Mouse (Mus musculus) lung, embryonic 15.5 days (tissue): Measurements from ENCODE around the gene Rngtt. TPM values are rescaled to one million over a fixed set of nuclear protein-coding genes. Genes with fewer than 3 reads are reported as not detected.
A peak's percentile ranks its signal among the peaks of the same experiment; 100 is the strongest.
"Not testable (repeated sequence)": the region's sequence is repeated elsewhere in the genome, so short reads cannot be mapped to it uniquely, and the experiment has no call there.

Experiments used
- ATAC-seq: fragments of 200-750 bp; cut with Nextera tagmentation; 2 replicates; pipeline ENCODE4 v1.8.0; 2017; ENCODE audit warnings: moderate number of reproducible peaks, borderline replicate concordance; ENCODE audit not compliant: low FRiP score, low TSS enrichment; ENCODE audit errors: extremely low read depth
- H3K27ac ChIP-seq: fragments of 300-500 bp; sonication (generic); 2 replicates; pipeline ENCODE4 v1.5.1; 2015; ENCODE audit warnings: moderate library complexity, mild to moderate bottlenecking, inconsistent platforms
- H3K27me3 ChIP-seq: fragments of 300-500 bp; sonication (generic); 2 replicates; pipeline ENCODE4 v1.6.1; 2015; ENCODE audit warnings: inconsistent platforms
- H3K36me3 ChIP-seq: fragments of 300-500 bp; sonication (generic); 2 replicates; pipeline ENCODE4 v1.6.1; 2015; ENCODE audit warnings: inconsistent platforms
- H3K4me1 ChIP-seq: fragments of 300-500 bp; sonication (generic); 2 replicates; pipeline ENCODE4 v1.6.1; 2015; ENCODE audit warnings: inconsistent platforms
- H3K4me2 ChIP-seq: fragments of 300-500 bp; sonication (generic); 2 replicates; pipeline ENCODE4 v1.6.1; 2015; ENCODE audit warnings: inconsistent platforms, mild to moderate bottlenecking, moderate library complexity
- H3K4me3 ChIP-seq: fragments of 300-500 bp; sonication (generic); 2 replicates; pipeline ENCODE4 v1.5.1; 2015; ENCODE audit warnings: mild to moderate bottlenecking, inconsistent platforms
- H3K9ac ChIP-seq: fragments of 300-500 bp; sonication (generic); 2 replicates; pipeline ENCODE4 v1.6.1; 2015; ENCODE audit warnings: inconsistent platforms
- H3K9me3 ChIP-seq: fragments of 300-500 bp; sonication (generic); 2 replicates; pipeline ENCODE4 v1.6.1; 2016; ENCODE audit warnings: inconsistent platforms
- WGBS: fragments of 180-500 bp; shearing (Covaris S2); methylation state at CpG from one replicate; pipeline ENCODE4 v1.1.7; 2015; 5-methylcytosine and 5-hydroxymethylcytosine counted together
- polyA plus RNA-seq: library from polyadenylated mRNA; unstranded; fragments of >200 nt; fragmentation: Nextera tagmentation; extraction: Ambion mirVana; gene quantifications from 2 replicates; pipeline ENCODE4 v1.2.1, GENCODE M21; 2015

Rngtt gene
- polyA plus RNA-seq, 1 experiment from 2014 or later = 25.4 TPM

DNA sequence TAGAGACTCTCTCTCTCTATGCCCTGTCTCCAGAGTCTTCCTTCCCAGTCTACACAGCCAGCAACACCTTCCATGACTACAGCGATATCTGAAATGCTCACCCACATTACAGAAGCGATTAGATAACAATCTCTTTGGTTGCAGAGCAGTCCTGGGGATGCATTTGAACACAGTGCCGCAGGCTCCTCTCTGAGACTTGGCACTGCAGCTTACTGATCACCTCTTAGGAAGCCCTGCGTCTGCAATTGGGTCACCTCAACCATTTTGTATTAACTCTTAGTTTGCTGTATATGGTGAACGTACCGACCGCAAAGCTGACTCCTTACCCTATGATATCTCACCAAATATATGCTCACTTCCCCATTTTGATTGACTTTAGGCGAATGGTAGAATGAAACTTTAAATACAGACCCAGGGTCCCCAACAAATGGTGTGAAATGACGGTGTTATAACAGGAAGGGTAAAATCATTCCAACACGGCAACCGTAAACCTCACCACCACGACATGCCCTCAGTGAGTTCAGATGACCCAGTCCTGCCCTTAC is 20.9 kb upstream of the Rngtt start:
- Histone ChIP-seq H3K4me2 (peak overlapping the region; percentile 43), H3K27me3 (no peaks in the 10 kb centered on the region), H3K36me3 (no peaks in the 10 kb centered on the region), H3K9ac (peak overlapping the region; percentile 16; the same call in 1 of the 2 replicates), H3K9me3 (no peaks in the 10 kb centered on the region), H3K4me3 (peak overlapping the region; percentile 33), H3K4me1 (0 out of 2 replicates have a peak, but pooled peaks cover 4% of the 10 kb centered on the region), H3K27ac (peak overlapping the region; percentile 66)
- WGBS = 76% methylated on average over 12 of the region's 12 CpGs
- no peak for ATAC-seq

DNA sequence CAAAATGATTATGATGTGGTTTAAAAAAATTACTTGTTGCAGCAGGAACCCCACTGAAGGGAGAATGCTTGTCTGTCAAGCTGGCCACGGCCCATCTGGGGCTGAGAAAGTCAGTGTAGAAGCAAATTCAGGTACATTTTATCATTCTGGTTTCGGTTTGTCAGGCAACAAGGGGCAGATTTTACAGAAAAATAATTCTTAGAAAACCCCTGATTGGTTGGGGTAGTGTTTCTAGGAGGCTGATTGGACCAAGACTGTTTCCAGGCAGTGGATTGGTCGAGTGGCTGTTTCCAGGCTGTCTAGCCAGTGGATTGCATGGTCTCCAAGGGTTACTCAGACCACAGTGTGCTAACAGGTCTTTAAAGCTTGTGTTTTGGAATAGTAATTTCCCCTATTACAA is 20.1 kb upstream of the Rngtt start, which contains the start of gene Pnrc1:
Gene Pnrc1 (minus strand): TSS at position 162 of the 400 bp plus-strand sequence.
- Histone ChIP-seq H3K4me1 (0 out of 2 replicates have a peak, but pooled peaks cover 4% of the 10 kb centered on the region), H3K36me3 (no peaks in the 10 kb centered on the region), H3K9ac (peak within 1 kb of the TSS; percentile 16; the same call in 1 of the 2 replicates), H3K27me3 (no peaks in the 10 kb centered on the region), H3K4me2 (peak within 1 kb of the TSS; percentile 43), H3K4me3 (peak within 1 kb of the TSS; percentile 33), H3K9me3 (no peaks in the 10 kb centered on the region), H3K27ac (peak within 1 kb of the TSS; percentile 69)
- ATAC-seq = peak; percentile 93
- 27% methylated on average over 3 of the region's 3 CpGs for WGBS

DNA sequence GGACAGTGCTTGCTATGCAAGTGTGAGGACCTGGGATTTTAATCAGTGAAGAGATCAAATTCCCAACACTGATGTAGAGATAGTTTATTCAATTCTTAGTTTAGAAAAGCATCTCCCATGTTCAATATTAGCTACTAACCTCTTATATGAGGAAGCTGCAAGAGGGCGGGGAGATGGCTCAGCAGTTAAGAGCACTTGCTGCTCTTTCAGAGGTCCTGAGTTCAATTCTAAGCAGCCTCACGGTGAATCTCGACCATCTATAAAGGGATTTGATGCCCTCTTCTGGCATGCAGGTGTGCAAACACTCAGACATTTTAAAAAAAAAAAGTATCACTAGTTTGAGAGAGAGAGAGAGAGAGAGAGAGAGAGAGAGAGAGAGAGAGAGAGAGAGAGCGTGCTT is 19.2 kb upstream of the Rngtt start:
- 39% methylated on average over 4 of the region's 4 CpGs for WGBS
- Histone ChIP-seq H3K27ac (peak overlapping the region; percentile 69), H3K9ac (no peak overlapping the region), H3K4me3 (no peak overlapping the region), H3K36me3 (no peaks in the 10 kb centered on the region), H3K9me3 (no peaks in the 10 kb centered on the region), H3K4me1 (0 out of 2 replicates have a peak, but pooled peaks cover 4% of the 10 kb centered on the region), H3K27me3 (no peaks in the 10 kb centered on the region), H3K4me2 (no peak overlapping the region)
- ATAC-seq = no peak

DNA sequence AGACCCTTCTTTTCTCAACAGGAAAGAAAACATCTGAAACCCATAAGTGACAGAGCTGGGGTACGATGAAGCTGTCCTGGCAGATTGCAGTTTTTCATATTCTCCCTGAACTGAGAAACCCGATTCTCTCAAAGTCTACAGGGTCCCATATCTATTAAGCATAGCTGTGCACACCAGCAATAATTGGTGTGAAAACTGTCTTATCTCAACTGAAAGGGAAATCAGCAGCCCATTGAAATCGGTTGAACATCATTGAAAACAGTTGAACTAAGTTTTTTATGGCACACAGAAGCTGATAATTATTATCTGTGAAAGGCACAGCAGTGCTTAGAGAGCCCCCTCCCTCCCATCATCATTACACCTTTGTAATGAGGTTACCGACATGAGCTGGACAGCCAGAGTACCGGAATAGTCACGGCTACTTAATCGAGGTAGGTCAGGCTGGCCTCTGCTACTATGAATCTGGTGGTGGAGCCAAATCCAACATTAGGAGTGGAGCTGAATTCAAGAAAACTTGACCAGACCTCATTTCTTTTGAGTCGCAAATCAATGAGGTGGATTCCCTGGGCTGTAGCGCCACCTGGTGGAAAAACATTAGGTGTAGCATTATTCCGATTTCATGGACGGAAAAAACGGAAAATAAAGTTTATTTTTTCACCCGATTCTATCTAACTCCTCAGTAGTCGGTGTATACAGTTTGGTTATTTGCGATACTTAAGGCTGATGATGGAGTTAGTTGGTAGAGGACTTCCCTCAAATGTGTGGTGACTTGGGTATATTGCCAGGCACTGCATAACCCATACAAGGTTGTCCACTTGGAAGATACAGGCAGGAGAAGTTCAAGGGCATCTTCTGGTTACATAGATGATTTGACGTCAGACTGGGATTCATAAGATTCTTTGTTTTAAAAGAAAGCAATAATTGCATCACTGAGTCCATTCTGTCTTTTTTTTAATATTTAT is 17.4 kb upstream of the Rngtt start:
- Histone ChIP-seq H3K27me3 (no peaks in the 10 kb centered on the region), H3K4me1 (0 out of 2 replicates have a peak, but pooled peaks cover 4% of the 10 kb centered on the region), H3K9me3 (no peaks in the 10 kb centered on the region), H3K4me2 (peak overlapping the region; percentile 22; the same call in 1 of the 2 replicates), H3K36me3 (no peaks in the 10 kb centered on the region), H3K9ac (no peak overlapping the region), H3K27ac (no peak overlapping the region), H3K4me3 (no peak overlapping the region)
- ATAC-seq = no peak
- 17% methylated on average over 16 of the region's 16 CpGs for WGBS

DNA sequence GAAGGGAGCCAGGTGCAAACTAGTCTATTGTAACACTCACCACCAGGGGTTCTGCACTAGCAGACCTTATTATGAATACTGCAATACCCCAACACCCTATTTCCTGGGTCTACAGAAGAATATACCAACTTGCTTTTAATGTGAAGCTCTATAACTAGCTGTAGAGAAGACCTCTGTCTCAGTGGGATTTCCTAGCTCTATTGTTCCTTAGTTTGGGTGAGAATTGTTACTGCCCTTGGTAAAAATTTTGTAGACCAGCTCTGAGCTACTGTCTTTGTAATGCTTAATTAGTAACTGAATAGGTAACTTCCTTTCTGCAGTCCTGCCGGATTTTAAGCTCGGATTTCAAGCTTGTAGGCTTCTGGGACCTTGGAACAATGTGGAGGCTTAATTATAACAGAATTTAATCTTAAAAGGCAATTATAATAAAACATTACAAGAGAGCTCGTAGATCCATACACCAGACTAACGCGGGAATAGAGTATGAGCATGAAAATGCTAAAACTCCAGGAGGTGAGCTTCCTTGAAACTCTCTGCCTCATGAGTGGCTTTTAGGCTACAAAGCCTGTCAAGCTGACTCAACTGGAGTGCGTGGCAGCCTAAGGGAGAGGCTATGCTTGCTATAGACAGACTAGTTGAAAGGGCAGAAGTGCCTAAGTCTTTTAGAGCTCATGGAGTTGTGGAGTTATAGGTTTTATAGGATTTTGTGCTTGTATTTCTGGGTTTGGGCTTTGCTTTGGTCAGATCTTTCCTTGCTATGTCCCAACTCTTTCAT is 9.0 kb upstream of the Rngtt start:
- not testable (repeated sequence) for ATAC-seq

DNA sequence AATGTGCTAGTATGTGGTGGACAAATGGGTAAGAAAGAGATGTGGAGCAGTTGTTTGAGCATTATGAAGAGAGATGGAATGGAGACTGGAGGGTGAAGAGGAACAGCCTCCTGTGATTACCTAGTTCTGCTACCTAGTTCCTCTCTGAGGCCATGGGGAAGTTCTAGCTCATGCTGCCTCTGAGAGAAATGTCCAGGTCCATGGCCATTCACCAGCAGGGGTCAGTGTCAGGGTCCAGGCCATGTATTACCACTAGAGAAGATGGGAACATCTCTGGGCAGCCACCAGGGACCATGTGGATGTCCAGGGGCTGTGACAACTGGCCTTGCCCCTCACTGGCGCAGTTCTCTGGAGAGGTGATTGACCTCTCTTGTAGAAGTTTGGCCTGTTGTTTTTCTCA is 7.1 kb upstream of the Rngtt start:
- Histone ChIP-seq H3K9ac (no peak overlapping the region), H3K9me3 (no peaks in the 10 kb centered on the region), H3K4me3 (no peak overlapping the region), H3K27ac (no peak overlapping the region), H3K4me1 (no peaks in the 10 kb centered on the region), H3K36me3 (no peaks in the 10 kb centered on the region), H3K27me3 (no peaks in the 10 kb centered on the region), H3K4me2 (no peak overlapping the region)
- ATAC-seq = no peak
- 95% methylated on average over 1 of the region's 1 CpGs for WGBS

More for the DNA sequence above, 9.0 kb upstream of the Rngtt start:
- H3K36me3 ChIP-seq, H3K27ac ChIP-seq, H3K9me3 ChIP-seq, H3K9ac ChIP-seq, H3K4me2 ChIP-seq, H3K27me3 ChIP-seq, H3K4me1 ChIP-seq, H3K4me3 ChIP-seq: not testable (repeated sequence)
- 85% methylated on average over 6 of the region's 6 CpGs for WGBS

DNA sequence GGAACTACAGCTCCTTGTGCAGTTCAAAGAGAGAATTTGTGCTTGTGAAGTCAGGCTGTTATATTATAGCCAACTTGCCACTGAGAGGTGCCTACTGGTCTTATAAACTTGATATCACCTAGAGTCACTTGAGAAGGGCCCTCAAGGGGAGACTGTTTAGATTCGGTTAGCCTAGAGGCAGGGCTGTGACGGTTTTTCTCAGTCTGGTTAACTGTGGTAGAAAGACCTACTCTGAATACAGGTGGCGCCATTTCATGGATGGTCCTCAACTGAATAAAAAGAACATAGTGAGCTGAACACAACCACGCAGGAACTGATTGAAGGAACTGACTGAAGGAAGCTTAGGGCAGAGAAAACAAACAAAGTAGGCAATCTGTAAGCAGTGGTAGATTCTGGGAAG is 3.0 kb upstream of the Rngtt start:
- no peak for ATAC-seq
- H3K9me3 ChIP-seq = no peaks in the 10 kb centered on the region
- WGBS = 65% methylated on average over 4 of the region's 4 CpGs

DNA sequence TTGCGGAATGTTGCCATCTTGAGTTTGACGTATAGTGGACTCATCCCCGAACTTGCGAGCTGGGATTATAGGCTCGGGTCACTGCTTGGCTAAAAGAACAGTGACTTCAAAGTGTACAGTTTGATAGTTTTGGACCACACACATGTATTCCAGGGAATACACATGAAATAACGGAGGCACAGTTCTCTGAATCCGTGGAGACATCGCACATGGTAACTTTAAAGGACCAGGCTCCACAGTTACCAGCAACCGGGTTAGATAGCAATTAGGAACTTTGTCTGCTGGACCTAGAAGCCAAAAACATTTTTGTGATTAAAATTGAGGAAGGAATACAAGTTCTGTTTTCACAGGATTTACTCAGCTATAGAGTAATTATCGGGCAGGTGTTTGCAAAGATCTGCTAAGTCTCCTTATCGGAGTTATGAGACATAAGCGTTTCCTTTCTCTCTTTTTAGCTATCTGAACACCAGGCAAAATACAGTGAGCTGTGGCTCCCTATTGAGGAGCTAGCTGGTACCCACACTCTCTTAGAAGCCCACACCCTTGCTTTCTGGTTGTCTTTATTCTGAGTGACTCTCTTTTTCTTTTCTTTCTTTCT is 828 bp downstream of the Rngtt start:
- peaks cover 13% of the 10 kb centered on the region for H3K4me1 ChIP-seq
- peak overlapping the region; percentile 89 for H3K4me3 ChIP-seq
- no peaks in the 10 kb centered on the region for H3K36me3 ChIP-seq
- peak overlapping the region; percentile 80 for H3K9ac ChIP-seq
- ATAC-seq = no peak; the same call in 1 of the 2 replicates
- H3K4me2 ChIP-seq = peak overlapping the region; percentile 65
- H3K27me3 ChIP-seq = no peaks in the 10 kb centered on the region
- WGBS = 15% methylated on average over 12 of the region's 12 CpGs
- no peak overlapping the region for H3K27ac ChIP-seq
- no peaks in the 10 kb centered on the region for H3K9me3 ChIP-seq

More for the DNA sequence above, 3.0 kb upstream of the Rngtt start:
- H3K4me2 ChIP-seq = no peak overlapping the region
- H3K36me3 ChIP-seq = no peaks in the 10 kb centered on the region
- H3K27me3 ChIP-seq = no peaks in the 10 kb centered on the region
- H3K4me3 ChIP-seq = no peak overlapping the region
- H3K4me1 ChIP-seq = peaks cover 13% of the 10 kb centered on the region
- no peak overlapping the region for H3K27ac ChIP-seq
- H3K9ac ChIP-seq = no peak overlapping the region

DNA sequence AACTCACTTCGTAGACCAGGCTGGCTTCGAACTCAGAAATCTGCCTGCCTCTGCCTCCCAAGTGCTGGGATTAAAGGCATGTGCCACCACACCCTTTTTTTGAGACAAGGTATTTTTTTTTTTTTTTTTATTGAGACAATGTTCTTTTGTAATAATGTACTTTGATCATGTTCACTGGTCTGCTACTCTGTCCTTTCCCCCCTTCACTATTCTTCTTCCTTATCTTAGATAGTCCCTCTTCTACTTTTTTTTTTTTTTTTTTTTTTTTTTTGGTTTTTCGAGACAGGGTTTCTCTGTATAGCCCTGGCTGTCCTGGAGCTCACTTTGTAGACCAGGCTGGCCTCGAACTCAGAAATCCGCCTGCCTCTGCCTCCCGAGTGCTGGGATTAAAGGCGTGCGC is 4.0 kb downstream of the Rngtt start:
- H3K4me1 ChIP-seq = peaks cover 13% of the 10 kb centered on the region
- not testable (repeated sequence) for ATAC-seq, H3K27ac ChIP-seq, H3K4me3 ChIP-seq, H3K4me2 ChIP-seq, H3K27me3 ChIP-seq, H3K9ac ChIP-seq, H3K9me3 ChIP-seq, H3K36me3 ChIP-seq
- WGBS = 97% methylated on average over 7 of the region's 8 CpGs

DNA sequence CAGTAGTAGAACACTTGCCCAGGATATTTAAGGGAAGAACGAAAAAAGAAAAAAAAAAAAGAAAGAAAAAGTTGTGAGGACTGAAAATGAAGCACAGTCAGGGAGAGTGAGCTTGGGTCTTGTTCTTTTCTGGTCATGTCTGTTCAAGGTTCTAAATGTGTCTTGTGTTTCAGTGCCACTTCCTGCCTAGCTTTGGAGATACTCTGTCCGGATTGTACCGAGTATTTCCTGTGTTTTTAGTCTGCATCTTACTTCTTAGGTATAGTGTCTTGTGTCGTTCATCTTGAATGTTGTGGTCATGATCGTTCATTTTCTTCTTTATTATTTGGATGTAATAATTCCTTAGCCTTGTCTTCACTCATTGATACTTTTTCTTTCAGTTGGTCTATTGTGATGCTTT is 5.7 kb downstream of the Rngtt start:
- no peaks in the 10 kb centered on the region for H3K27me3 ChIP-seq
- H3K4me2 ChIP-seq = no peak overlapping the region
- no peak overlapping the region for H3K4me3 ChIP-seq
- WGBS = 79% methylated on average over 5 of the region's 5 CpGs
- no peaks in the 10 kb centered on the region; the same call in 1 of the 2 replicates for H3K36me3 ChIP-seq
- H3K9ac ChIP-seq = no peak overlapping the region
- H3K27ac ChIP-seq = no peak overlapping the region
- H3K9me3 ChIP-seq = no peaks in the 10 kb centered on the region
- H3K4me1 ChIP-seq = peaks cover 12% of the 10 kb centered on the region
- no peak for ATAC-seq

DNA sequence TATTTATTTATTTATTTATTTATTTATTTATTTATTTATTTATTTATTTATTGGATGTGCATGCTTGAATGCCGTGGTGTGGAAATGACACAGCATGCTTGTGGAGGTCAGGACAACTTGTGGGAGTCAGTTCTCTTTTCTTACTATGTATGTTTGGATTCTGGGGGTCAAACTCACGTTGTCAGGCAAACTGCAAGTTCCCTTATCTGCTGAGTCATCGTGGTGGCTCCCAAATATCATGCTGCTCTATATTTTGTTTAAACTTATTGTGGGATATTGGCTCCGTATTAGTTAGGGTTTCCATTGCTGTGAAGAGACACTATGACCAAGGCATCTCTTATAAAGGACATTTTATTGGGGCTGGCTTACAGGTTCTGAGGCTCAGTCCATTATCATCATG is 21.0 kb downstream of the Rngtt start:
- peaks cover 30% of the 10 kb centered on the region for H3K36me3 ChIP-seq
- H3K4me3 ChIP-seq = no peak overlapping the region
- H3K27me3 ChIP-seq = no peaks in the 10 kb centered on the region
- H3K27ac ChIP-seq = no peak overlapping the region
- H3K9me3 ChIP-seq = no peaks in the 10 kb centered on the region
- ATAC-seq = no peak
- no peak overlapping the region for H3K4me2 ChIP-seq
- no peaks in the 10 kb centered on the region for H3K4me1 ChIP-seq
- no peak overlapping the region for H3K9ac ChIP-seq
- WGBS = 82% methylated on average over 4 of the region's 4 CpGs
